Mouse (Mus musculus) G1E (cell line): ENCODE results near the gene Abca16.

Source experiments
- CTCF ChIP-seq: IDR thresholded peaks from 2 replicates; pipeline ENCODE4 v1.5.1; 2012; ENCODE audit warnings: low read depth, low read length, inconsistent platforms, mixed read lengths
- GATA1 ChIP-seq: IDR thresholded peaks from 2 replicates; pipeline ENCODE4 v1.6.1; 2012; ENCODE audit warnings: borderline replicate concordance, low read length, inconsistent platforms, mixed read lengths
- TAL1 ChIP-seq: conservative IDR thresholded peaks from 2 replicates; pipeline ENCODE4 v1.6.1; 2012; ENCODE audit warnings: low read depth, low read length, inconsistent platforms, mixed read lengths

- no peak for TF ChIP-seq CTCF
- no peak for TF ChIP-seq GATA1
- TF ChIP-seq TAL1: no peak
Measured at GRCm38 (mm10) chr7:120534805-120535204, 125.4 kb downstream of the Abca16 start.
